Mouse (Mus musculus): ENCODE measurements around the gene Nlrx1. TPM values are rescaled to one million over a fixed set of nuclear protein-coding genes. Genes with fewer than 3 reads are reported as not detected.
"Not testable (repeated sequence)": the region's sequence is repeated elsewhere in the genome, so short reads cannot be mapped to it uniquely, and the experiment has no call there.

The Nlrx1 gene
- total and polyA plus RNA-seq, 2 experiments from 2014 or later, result 6.0 to 6.2 TPM

GRCm38 (mm10) chr9:44311136-44312134, 43.0 kb upstream of the Nlrx1 start:
- Histone ChIP-seq H3K27ac (ENCODE audit: low read depth, low read length) (no peak overlapping the region), H3K4me3 (ENCODE audit: low read depth, low read length) (no peak overlapping the region), H3K27me3 (ENCODE audit: insufficient read depth, low read length) (no peaks in the 10 kb centered on the region), H3K4me1 (ENCODE audit: insufficient read depth, low read length) (no peaks in the 10 kb centered on the region), H3K9ac (replicated peaks; ENCODE audit: low read length, poor library complexity, severe bottlenecking) (no peak overlapping the region), H3K36me3 (ENCODE audit: insufficient read depth, low read length) (peaks cover 44% of the 10 kb centered on the region), H3K9me3 (ENCODE audit: low read length) (no peaks in the 10 kb centered on the region), H3K4me2 (ENCODE audit: low read depth, low read length, poor library complexity, severe bottlenecking) (no peak overlapping the region)
- 0 out of 2 replicates have a peak, but pooled peaks have one; percentile 7 for TF ChIP-seq CTCF (IDR thresholded peaks at IDR 0.05)
- 13% methylated on average over 27 of the region's 27 CpGs for WGBS
- no peak for DNase-seq (ENCODE audit: low spot score)
- no peak for ATAC-seq (ENCODE audit: low FRiP score)

- Histone ChIP-seq H3K4me3 (ENCODE audit: low read depth, low read length) (no peak overlapping the region), H3K36me3 (ENCODE audit: insufficient read depth, low read length) (peaks cover 37% of the 10 kb centered on the region), H3K27ac (ENCODE audit: low read depth, low read length) (no peak overlapping the region), H3K4me2 (ENCODE audit: low read depth, low read length, poor library complexity, severe bottlenecking) (no peak overlapping the region), H3K9ac (replicated peaks; ENCODE audit: low read length, poor library complexity, severe bottlenecking) (no peak overlapping the region), H3K4me1 (ENCODE audit: insufficient read depth, low read length) (no peaks in the 10 kb centered on the region), H3K9me3 (ENCODE audit: low read length) (no peaks in the 10 kb centered on the region), H3K27me3 (ENCODE audit: insufficient read depth, low read length) (no peaks in the 10 kb centered on the region)
- 28% methylated on average over 10 of the region's 10 CpGs for WGBS
- ATAC-seq (ENCODE audit: low FRiP score) (no peak), DNase-seq (ENCODE audit: low spot score) (no peak)
- no peak for TF ChIP-seq CTCF (IDR thresholded peaks at IDR 0.05)
These were observed 42.3 kb upstream of the Nlrx1 start for GRCm38 (mm10) chr9:44310750-44311135.

GRCm38 (mm10) chr9:44309756-44310155, 41.4 kb upstream of the Nlrx1 start:
- ATAC-seq (ENCODE audit: low FRiP score), result no peak
- Histone ChIP-seq H3K9ac (replicated peaks; ENCODE audit: low read length, poor library complexity, severe bottlenecking) (no peak overlapping the region), H3K4me2 (ENCODE audit: low read depth, low read length, poor library complexity, severe bottlenecking) (no peak overlapping the region), H3K9me3 (ENCODE audit: low read length) (no peaks in the 10 kb centered on the region), H3K36me3 (ENCODE audit: insufficient read depth, low read length) (peaks cover 28% of the 10 kb centered on the region), H3K27ac (ENCODE audit: low read depth, low read length) (no peak overlapping the region), H3K4me3 (ENCODE audit: low read depth, low read length) (no peak overlapping the region), H3K4me1 (ENCODE audit: insufficient read depth, low read length) (no peaks in the 10 kb centered on the region), H3K27me3 (ENCODE audit: insufficient read depth, low read length) (no peaks in the 10 kb centered on the region)
- no peak for TF ChIP-seq CTCF (IDR thresholded peaks at IDR 0.05)
- 57% methylated on average over 3 of the region's 3 CpGs for WGBS
- DNase-seq (ENCODE audit: low spot score), result no peak

GRCm38 (mm10) chr9:44307248-44307647, 38.8 kb upstream of the Nlrx1 start:
- Histone ChIP-seq H3K36me3 (ENCODE audit: insufficient read depth, low read length) (peaks cover 22% of the 10 kb centered on the region), H3K4me2 (ENCODE audit: low read depth, low read length, poor library complexity, severe bottlenecking) (no peak overlapping the region), H3K27ac (ENCODE audit: low read depth, low read length) (no peak overlapping the region), H3K9ac (replicated peaks; ENCODE audit: low read length, poor library complexity, severe bottlenecking) (no peak overlapping the region), H3K9me3 (ENCODE audit: low read length) (no peaks in the 10 kb centered on the region), H3K4me3 (ENCODE audit: low read depth, low read length) (no peak overlapping the region), H3K4me1 (ENCODE audit: insufficient read depth, low read length) (no peaks in the 10 kb centered on the region), H3K27me3 (ENCODE audit: insufficient read depth, low read length) (no peaks in the 10 kb centered on the region)
- no peak for TF ChIP-seq CTCF (IDR thresholded peaks at IDR 0.05)
- DNase-seq (ENCODE audit: low spot score) (no peak), ATAC-seq (ENCODE audit: low FRiP score) (no peak)
- 90% methylated on average over 2 of the region's 2 CpGs for WGBS

- H3K9me3 ChIP-seq (ENCODE audit: low read length), result no peaks in the 10 kb centered on the region
- WGBS, result 89% methylated on average over 6 of the region's 6 CpGs
- no peak overlapping the region for H3K4me3 ChIP-seq (ENCODE audit: low read depth, low read length)
- no peaks in the 10 kb centered on the region for H3K4me1 ChIP-seq (ENCODE audit: insufficient read depth, low read length)
- H3K36me3 ChIP-seq (ENCODE audit: insufficient read depth, low read length), result peaks cover 24% of the 10 kb centered on the region
- no peaks in the 10 kb centered on the region for H3K27me3 ChIP-seq (ENCODE audit: insufficient read depth, low read length)
- no peak for ATAC-seq (ENCODE audit: low FRiP score)
- H3K4me2 ChIP-seq (ENCODE audit: low read depth, low read length, poor library complexity, severe bottlenecking), result no peak overlapping the region
- no peak overlapping the region for H3K9ac ChIP-seq (replicated peaks; ENCODE audit: low read length, poor library complexity, severe bottlenecking)
- DNase-seq (ENCODE audit: low spot score), result no peak
- TF ChIP-seq CTCF (IDR thresholded peaks at IDR 0.05), result no peak
- no peak overlapping the region for H3K27ac ChIP-seq (ENCODE audit: low read depth, low read length)
These were observed 38.1 kb upstream of the Nlrx1 start for GRCm38 (mm10) chr9:44306532-44306931.

GRCm38 (mm10) chr9:44305466-44306079, 37.2 kb upstream of the Nlrx1 start, which contains the start of gene Hinfp:
Gene Hinfp, minus strand, starts transcription at chr9:44305671.
- no peaks in the 10 kb centered on the region for H3K27me3 ChIP-seq (ENCODE audit: insufficient read depth, low read length)
- H3K9ac ChIP-seq (replicated peaks; ENCODE audit: low read length, poor library complexity, severe bottlenecking), result peak within 1 kb of the TSS; percentile 83
- WGBS, result under 1% methylated on average over 54 of the region's 54 CpGs
- peak within 1 kb of the TSS; percentile 79 for H3K4me3 ChIP-seq (ENCODE audit: low read depth, low read length)
- peak; percentile 99 for ATAC-seq (ENCODE audit: low FRiP score)
- peak within 1 kb of the TSS; percentile 77 for H3K27ac ChIP-seq (ENCODE audit: low read depth, low read length)
- H3K36me3 ChIP-seq (ENCODE audit: insufficient read depth, low read length), result peaks cover 22% of the 10 kb centered on the region
- peak; percentile 100 for DNase-seq (ENCODE audit: low spot score)
- peak within 1 kb of the TSS; percentile 76 for H3K4me2 ChIP-seq (ENCODE audit: low read depth, low read length, poor library complexity, severe bottlenecking)
- H3K9me3 ChIP-seq (ENCODE audit: low read length), result no peaks in the 10 kb centered on the region
- no peaks in the 10 kb centered on the region for H3K4me1 ChIP-seq (ENCODE audit: insufficient read depth, low read length)
- peak; percentile 16; the same call in 1 of the 2 replicates for TF ChIP-seq CTCF (IDR thresholded peaks at IDR 0.05)

- not testable (repeated sequence) for DNase-seq (ENCODE audit: low spot score); ATAC-seq (ENCODE audit: low FRiP score)
These were observed 31.6 kb upstream of the Nlrx1 start for GRCm38 (mm10) chr9:44300001-44300400.

More at GRCm38 (mm10) chr9:44300001-44300400, 31.6 kb upstream of the Nlrx1 start:
- H3K9ac ChIP-seq (replicated peaks; ENCODE audit: low read length, poor library complexity, severe bottlenecking); H3K9me3 ChIP-seq (ENCODE audit: low read length); H3K4me1 ChIP-seq (ENCODE audit: insufficient read depth, low read length); H3K4me2 ChIP-seq (ENCODE audit: low read depth, low read length, poor library complexity, severe bottlenecking); H3K27me3 ChIP-seq (ENCODE audit: insufficient read depth, low read length); H3K27ac ChIP-seq (ENCODE audit: low read depth, low read length); H3K4me3 ChIP-seq (ENCODE audit: low read depth, low read length): not testable (repeated sequence)
- peaks cover 60% of the 10 kb centered on the region for H3K36me3 ChIP-seq (ENCODE audit: insufficient read depth, low read length)
- WGBS, result 95% methylated on average over 3 of the region's 3 CpGs

Data from midbrain, postnatal 0 days (tissue).